Mouse (Mus musculus): ENCODE data around the gene Tns4. TPM values are rescaled to one million over a fixed set of nuclear protein-coding genes. Genes with fewer than 3 reads are reported as not detected.

Tns4 gene
- polyA plus RNA-seq, 1 experiment from 2014 or later = 0.16 TPM

- H3K4me1 ChIP-seq (ENCODE audit: control insufficient read depth, insufficient read depth, low read depth, low read length) = no peaks in the 10 kb centered on the region; the same call in none of the 2 replicates
- no peak for ATAC-seq
- WGBS = 86% methylated on average over 15 of the region's 15 CpGs
- no peak overlapping the region for H3K9ac ChIP-seq (ENCODE audit: low read depth, low read length)
- H3K4me2 ChIP-seq (ENCODE audit: low read length) = no peak overlapping the region
- no peak overlapping the region for H3K4me3 ChIP-seq (ENCODE audit: low read length)
- H3K27me3 ChIP-seq (replicated peaks; ENCODE audit: control insufficient read depth, insufficient read depth, low read length) = no peaks in the 10 kb centered on the region
- no peaks in the 10 kb centered on the region for H3K36me3 ChIP-seq (ENCODE audit: control insufficient read depth, insufficient read depth, low read length)
- no peak overlapping the region for H3K27ac ChIP-seq (ENCODE audit: low read depth, low read length)
- no peaks in the 10 kb centered on the region for H3K9me3 ChIP-seq (ENCODE audit: control insufficient read depth, low read length)
These were observed 21.4 kb upstream of the Tns4 start for GRCm38 (mm10) chr11:99110370-99111110.

GRCm38 (mm10) chr11:99108296-99108695 is 19.2 kb upstream of the Tns4 start:
- H3K4me3 ChIP-seq (ENCODE audit: low read length) = no peak overlapping the region
- H3K36me3 ChIP-seq (ENCODE audit: control insufficient read depth, insufficient read depth, low read length) = no peaks in the 10 kb centered on the region
- no peaks in the 10 kb centered on the region for H3K27me3 ChIP-seq (replicated peaks; ENCODE audit: control insufficient read depth, insufficient read depth, low read length)
- H3K4me1 ChIP-seq (ENCODE audit: control insufficient read depth, insufficient read depth, low read depth, low read length) = no peaks in the 10 kb centered on the region; the same call in none of the 2 replicates
- H3K27ac ChIP-seq (ENCODE audit: low read depth, low read length) = no peak overlapping the region
- H3K9ac ChIP-seq (ENCODE audit: low read depth, low read length) = no peak overlapping the region
- H3K9me3 ChIP-seq (ENCODE audit: control insufficient read depth, low read length) = no peaks in the 10 kb centered on the region
- ATAC-seq = no peak
- no peak overlapping the region for H3K4me2 ChIP-seq (ENCODE audit: low read length)
- WGBS = 61% methylated on average over 3 of the region's 3 CpGs

GRCm38 (mm10) chr11:99105981-99106726 is 17.0 kb upstream of the Tns4 start:
- 70% methylated on average over 12 of the region's 12 CpGs for WGBS
- no peaks in the 10 kb centered on the region for H3K36me3 ChIP-seq (ENCODE audit: control insufficient read depth, insufficient read depth, low read length)
- H3K4me3 ChIP-seq (ENCODE audit: low read length) = no peak overlapping the region
- H3K27me3 ChIP-seq (replicated peaks; ENCODE audit: control insufficient read depth, insufficient read depth, low read length) = no peaks in the 10 kb centered on the region
- no peaks in the 10 kb centered on the region for H3K9me3 ChIP-seq (ENCODE audit: control insufficient read depth, low read length)
- no peak for ATAC-seq
- no peak overlapping the region for H3K27ac ChIP-seq (ENCODE audit: low read depth, low read length)
- no peak overlapping the region for H3K9ac ChIP-seq (ENCODE audit: low read depth, low read length)
- no peaks in the 10 kb centered on the region for H3K4me1 ChIP-seq (ENCODE audit: control insufficient read depth, insufficient read depth, low read depth, low read length)
- H3K4me2 ChIP-seq (ENCODE audit: low read length) = no peak overlapping the region

GRCm38 (mm10) chr11:99104609-99105410 is 15.7 kb upstream of the Tns4 start:
- Histone ChIP-seq H3K9me3 (ENCODE audit: control insufficient read depth, low read length) (no peaks in the 10 kb centered on the region), H3K9ac (ENCODE audit: low read depth, low read length) (no peak overlapping the region), H3K4me1 (ENCODE audit: control insufficient read depth, insufficient read depth, low read depth, low read length) (no peaks in the 10 kb centered on the region), H3K4me3 (ENCODE audit: low read length) (no peak overlapping the region), H3K27me3 (replicated peaks; ENCODE audit: control insufficient read depth, insufficient read depth, low read length) (no peaks in the 10 kb centered on the region), H3K4me2 (ENCODE audit: low read length) (no peak overlapping the region), H3K36me3 (ENCODE audit: control insufficient read depth, insufficient read depth, low read length) (no peaks in the 10 kb centered on the region), H3K27ac (ENCODE audit: low read depth, low read length) (no peak overlapping the region)
- WGBS = 86% methylated on average over 9 of the region's 9 CpGs
- no peak for ATAC-seq

- no peaks in the 10 kb centered on the region for H3K9me3 ChIP-seq (ENCODE audit: control insufficient read depth, low read length)
- no peak overlapping the region for H3K4me2 ChIP-seq (ENCODE audit: low read length)
- H3K9ac ChIP-seq (ENCODE audit: low read depth, low read length) = no peak overlapping the region
- 89% methylated on average over 9 of the region's 9 CpGs for WGBS
- H3K27ac ChIP-seq (ENCODE audit: low read depth, low read length) = no peak overlapping the region
- no peak overlapping the region for H3K4me3 ChIP-seq (ENCODE audit: low read length)
- no peaks in the 10 kb centered on the region for H3K27me3 ChIP-seq (replicated peaks; ENCODE audit: control insufficient read depth, insufficient read depth, low read length)
- ATAC-seq = no peak
- no peaks in the 10 kb centered on the region for H3K4me1 ChIP-seq (ENCODE audit: control insufficient read depth, insufficient read depth, low read depth, low read length)
- no peaks in the 10 kb centered on the region for H3K36me3 ChIP-seq (ENCODE audit: control insufficient read depth, insufficient read depth, low read length)
These were observed 13.6 kb upstream of the Tns4 start for GRCm38 (mm10) chr11:99102575-99103270.

GRCm38 (mm10) chr11:99101693-99102092 is 12.6 kb upstream of the Tns4 start:
- 89% methylated on average over 8 of the region's 8 CpGs for WGBS
- no peak overlapping the region for H3K27ac ChIP-seq (ENCODE audit: low read depth, low read length)
- no peak for ATAC-seq

GRCm38 (mm10) chr11:99100215-99100614 is 11.1 kb upstream of the Tns4 start:
- H3K9me3 ChIP-seq (ENCODE audit: control insufficient read depth, low read length) = no peaks in the 10 kb centered on the region
- no peak overlapping the region for H3K27ac ChIP-seq (ENCODE audit: low read depth, low read length)
- H3K9ac ChIP-seq (ENCODE audit: low read depth, low read length) = no peak overlapping the region
- H3K36me3 ChIP-seq (ENCODE audit: control insufficient read depth, insufficient read depth, low read length) = no peaks in the 10 kb centered on the region
- 83% methylated on average over 5 of the region's 5 CpGs for WGBS
- H3K4me2 ChIP-seq (ENCODE audit: low read length) = no peak overlapping the region
- no peak overlapping the region for H3K4me3 ChIP-seq (ENCODE audit: low read length)
- no peaks in the 10 kb centered on the region for H3K4me1 ChIP-seq (ENCODE audit: control insufficient read depth, insufficient read depth, low read depth, low read length)
- ATAC-seq = no peak
- no peaks in the 10 kb centered on the region for H3K27me3 ChIP-seq (replicated peaks; ENCODE audit: control insufficient read depth, insufficient read depth, low read length)

More at GRCm38 (mm10) chr11:99101693-99102092, 12.6 kb upstream of the Tns4 start:
- no peak overlapping the region for H3K9ac ChIP-seq (ENCODE audit: low read depth, low read length)
- no peaks in the 10 kb centered on the region for H3K9me3 ChIP-seq (ENCODE audit: control insufficient read depth, low read length)
- no peaks in the 10 kb centered on the region for H3K27me3 ChIP-seq (replicated peaks; ENCODE audit: control insufficient read depth, insufficient read depth, low read length)
- H3K36me3 ChIP-seq (ENCODE audit: control insufficient read depth, insufficient read depth, low read length) = no peaks in the 10 kb centered on the region
- H3K4me2 ChIP-seq (ENCODE audit: low read length) = no peak overlapping the region
- H3K4me3 ChIP-seq (ENCODE audit: low read length) = no peak overlapping the region
- no peaks in the 10 kb centered on the region for H3K4me1 ChIP-seq (ENCODE audit: control insufficient read depth, insufficient read depth, low read depth, low read length)

- H3K9ac ChIP-seq (ENCODE audit: low read depth, low read length) = no peak overlapping the region
- no peaks in the 10 kb centered on the region for H3K36me3 ChIP-seq (ENCODE audit: control insufficient read depth, insufficient read depth, low read length)
- no peak overlapping the region for H3K4me3 ChIP-seq (ENCODE audit: low read length)
- no peaks in the 10 kb centered on the region for H3K4me1 ChIP-seq (ENCODE audit: control insufficient read depth, insufficient read depth, low read depth, low read length)
- H3K4me2 ChIP-seq (ENCODE audit: low read length) = no peak overlapping the region
- ATAC-seq = no peak
- 76% methylated on average over 7 of the region's 7 CpGs for WGBS
- no peak overlapping the region for H3K27ac ChIP-seq (ENCODE audit: low read depth, low read length)
- no peaks in the 10 kb centered on the region for H3K9me3 ChIP-seq (ENCODE audit: control insufficient read depth, low read length)
- no peaks in the 10 kb centered on the region for H3K27me3 ChIP-seq (replicated peaks; ENCODE audit: control insufficient read depth, insufficient read depth, low read length)
These were observed 10.4 kb upstream of the Tns4 start for GRCm38 (mm10) chr11:99099516-99099915.
